Mouse (Mus musculus) megakaryocyte progenitor cell, adult 5-6 weeks (primary cell): ENCODE measurements around the gene Oasl2. TPM values are rescaled to one million over a fixed set of nuclear protein-coding genes. Genes with fewer than 3 reads are reported as not detected.

Experiments
- ATAC-seq: replicated peaks from 2 replicates; pipeline ENCODE4 v1.8.0; 2016; ENCODE audit warnings: mild to moderate bottlenecking, moderate TSS enrichment, inconsistent platforms; ENCODE audit not compliant: poor library complexity
- total RNA-seq, 2 experiments: library from RNA; stranded (forward) in 1 of 2; stranded (reverse) in 1 of 2; fragments of 157-497, 149-512 nt in 1 of 2; fragments of 200-1000 nt in 1 of 2; gene quantifications; 2 replicates each; pipeline versions ENCODE4 v1.2.3 to v1.2.4; 2015 to 2017

Gene Oasl2
- total RNA-seq, 2 experiments from 2014 or later = 2.5 to 10.3 TPM

DNA sequence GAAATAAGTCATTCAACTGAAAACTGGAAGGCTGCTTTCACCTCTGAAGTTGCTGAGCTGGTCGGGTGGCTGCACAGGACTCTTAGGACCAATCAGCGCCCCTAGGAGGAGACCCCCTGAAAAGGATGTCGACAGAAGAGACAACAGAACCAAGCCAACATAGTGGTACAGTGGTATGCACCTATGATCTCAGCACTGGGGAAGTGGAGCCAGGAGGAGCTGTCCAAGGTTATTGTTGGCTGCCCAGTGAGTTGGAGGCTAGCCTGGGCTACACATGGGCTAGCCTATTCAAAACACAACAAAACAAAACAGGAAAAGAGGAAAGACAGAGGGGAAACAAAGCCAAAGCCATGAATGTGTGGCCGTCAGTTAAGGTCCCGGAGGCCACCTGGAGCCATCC, 61.3 kb downstream of the Oasl2 start:
- no peak for ATAC-seq

Other genes with a start within 250 kb of the Oasl2 start
- 0.15 and 0.25 TPM in 2 replicates for gene Trpv4, start 238.5 kb upstream of the Oasl2 start, total RNA-seq (2015)
- 0.17 TPM in 1 of 2 replicates, not detected in the other for gene Trpv4, start 238.5 kb upstream of the Oasl2 start, total RNA-seq (2017)
- 94.3 and 101 TPM in 2 replicates for gene Gltp, start 206.0 kb upstream of the Oasl2 start, total RNA-seq (2015)
- gene Gltp, start 206.0 kb upstream of the Oasl2 start, total RNA-seq (2017) = 46.1 and 48.6 TPM in 2 replicates
- 4.9 and 5.4 TPM in 2 replicates for gene Tchp, start 189.2 kb upstream of the Oasl2 start, total RNA-seq (2015)
- gene Tchp, start 189.2 kb upstream of the Oasl2 start, total RNA-seq (2017) = 10.0 and 10.2 TPM in 2 replicates
- gene Ankrd13a, start 122.3 kb upstream of the Oasl2 start, total RNA-seq (2015) = 264 and 290 TPM in 2 replicates
- 298 and 323 TPM in 2 replicates for gene Ankrd13a, start 122.3 kb upstream of the Oasl2 start, total RNA-seq (2017)
- gene Git2, start 121.4 kb upstream of the Oasl2 start, total RNA-seq (2015) = 84.7 and 88.9 TPM in 2 replicates
- gene Git2, start 121.4 kb upstream of the Oasl2 start, total RNA-seq (2017) = 73.6 and 81.1 TPM in 2 replicates
- gene 1500011B03Rik, start 73.5 kb upstream of the Oasl2 start, total RNA-seq (2015) = 61.6 and 65.6 TPM in 2 replicates
- gene 1500011B03Rik, start 73.5 kb upstream of the Oasl2 start, total RNA-seq (2017) = 35.0 and 36.2 TPM in 2 replicates
- 0.07 and 0.17 TPM in 2 replicates for gene 4930519G04Rik, start 43.3 kb upstream of the Oasl2 start, total RNA-seq (2015)
- 0.08 TPM in 1 of 2 replicates, not detected in the other for gene 4930519G04Rik, start 43.3 kb upstream of the Oasl2 start, total RNA-seq (2017)
- gene Gm9936, start 38.3 kb upstream of the Oasl2 start, total RNA-seq (2015) = not detected in 2 replicates
- gene Gm9936, start 38.3 kb upstream of the Oasl2 start, total RNA-seq (2017) = not detected in 2 replicates
- gene Oasl1, start 26.3 kb downstream of the Oasl2 start, total RNA-seq (2015) = 0.68 and 4.9 TPM in 2 replicates
- gene Oasl1, start 26.3 kb downstream of the Oasl2 start, total RNA-seq (2017) = 1.1 and 1.4 TPM in 2 replicates
- gene 2210016L21Rik, start 45.2 kb downstream of the Oasl2 start, total RNA-seq (2015) = 7.0 and 13.3 TPM in 2 replicates
- gene 2210016L21Rik, start 45.2 kb downstream of the Oasl2 start, total RNA-seq (2017) = 12.7 and 13.6 TPM in 2 replicates
- gene Hnf1a, start 74.2 kb downstream of the Oasl2 start, total RNA-seq (2015) = not detected in 2 replicates
- gene Hnf1a, start 74.2 kb downstream of the Oasl2 start, total RNA-seq (2017) = not detected in 2 replicates
- gene Sppl3, start 114.2 kb downstream of the Oasl2 start, total RNA-seq (2015) = 32.0 and 40.2 TPM in 2 replicates
- gene Sppl3, start 114.2 kb downstream of the Oasl2 start, total RNA-seq (2017) = 23.4 and 28.6 TPM in 2 replicates
- gene Gm10401, start 201.4 kb downstream of the Oasl2 start, total RNA-seq (2015) = not detected in 2 replicates
- gene Gm10401, start 201.4 kb downstream of the Oasl2 start, total RNA-seq (2017) = not detected in 2 replicates
- gene Acads, start 222.4 kb downstream of the Oasl2 start, total RNA-seq (2015) = 27.8 and 28.8 TPM in 2 replicates
- gene Acads, start 222.4 kb downstream of the Oasl2 start, total RNA-seq (2017) = 22.3 and 34.1 TPM in 2 replicates
- 4.1 and 7.2 TPM in 2 replicates for gene Unc119b, start 238.0 kb downstream of the Oasl2 start, total RNA-seq (2015)
- 9.6 and 11.2 TPM in 2 replicates for gene Unc119b, start 238.0 kb downstream of the Oasl2 start, total RNA-seq (2017)